Mouse (Mus musculus): ENCODE results near the gene Ipo7. TPM values are rescaled to one million over a fixed set of nuclear protein-coding genes. Genes with fewer than 3 reads are reported as not detected.

Gene Ipo7
- polyA plus RNA-seq, 1 experiment = 54.3 TPM

DNA sequence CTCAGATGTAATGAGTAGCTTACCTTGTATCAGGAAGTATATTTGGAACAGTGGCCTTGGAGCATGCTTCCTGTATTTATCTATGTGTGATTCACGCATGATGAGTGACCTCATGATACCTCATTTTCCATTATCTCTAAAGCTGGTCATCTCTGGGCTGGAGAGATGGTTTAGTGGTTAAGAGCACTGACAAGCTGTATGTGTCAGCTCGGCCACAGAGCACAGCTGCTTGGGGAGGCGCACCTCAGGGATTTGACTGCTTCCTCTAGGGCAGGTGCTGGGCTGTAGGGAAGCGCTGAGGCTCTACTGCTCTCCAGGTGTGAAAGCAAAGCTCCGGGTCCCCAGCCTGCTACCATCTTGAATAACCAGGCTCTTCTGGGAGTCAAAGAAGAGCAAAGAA lies 60.1 kb downstream of the Ipo7 start:
- TF ChIP-seq CTCF (IDR thresholded peaks at IDR 0.05; ENCODE audit: borderline replicate concordance, extremely low read depth, insufficient read depth, insufficient read length) (no peak), POLR2A (IDR thresholded peaks at IDR 0.05; ENCODE audit: borderline replicate concordance, extremely low read depth, insufficient read depth, insufficient read length, poor library complexity, severe bottlenecking) (no peak)
- no peak for DNase-seq (ENCODE audit: low read depth)

- TF ChIP-seq CTCF (IDR thresholded peaks at IDR 0.05; ENCODE audit: borderline replicate concordance, extremely low read depth, insufficient read depth, insufficient read length) (peak; percentile 58; the same call in 1 of the 2 replicates), POLR2A (IDR thresholded peaks at IDR 0.05; ENCODE audit: borderline replicate concordance, extremely low read depth, insufficient read depth, insufficient read length, poor library complexity, severe bottlenecking) (no peak)
These were observed 65.5 kb downstream of the Ipo7 start for GRCm38 (mm10) chr7:110083386-110084165.

DNA sequence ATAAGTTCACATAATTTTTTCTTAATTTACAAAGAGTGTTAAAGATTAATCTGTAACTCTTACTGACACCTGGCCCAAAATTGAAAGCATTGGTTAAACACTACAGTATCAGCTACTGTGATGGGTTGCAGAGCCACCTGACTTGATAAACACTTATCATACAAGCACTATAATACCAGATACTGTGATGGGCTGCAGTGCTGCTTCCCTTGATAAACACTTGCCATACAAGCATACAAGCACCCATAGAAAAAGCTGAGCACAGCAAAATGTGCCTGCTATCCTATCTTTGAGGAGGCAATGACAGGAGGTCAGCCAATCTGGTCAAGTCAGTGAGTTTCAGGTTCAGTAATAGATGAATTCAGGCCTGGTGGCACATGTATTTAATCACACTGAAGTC lies 67.1 kb downstream of the Ipo7 start:
- DNase-seq (ENCODE audit: low read depth) = no peak
- TF ChIP-seq CTCF (IDR thresholded peaks at IDR 0.05; ENCODE audit: borderline replicate concordance, extremely low read depth, insufficient read depth, insufficient read length) (no peak), POLR2A (IDR thresholded peaks at IDR 0.05; ENCODE audit: borderline replicate concordance, extremely low read depth, insufficient read depth, insufficient read length, poor library complexity, severe bottlenecking) (no peak)

More at GRCm38 (mm10) chr7:110083386-110084165, 65.5 kb downstream of the Ipo7 start:
- peak; percentile 85 for DNase-seq (ENCODE audit: low read depth)

DNA sequence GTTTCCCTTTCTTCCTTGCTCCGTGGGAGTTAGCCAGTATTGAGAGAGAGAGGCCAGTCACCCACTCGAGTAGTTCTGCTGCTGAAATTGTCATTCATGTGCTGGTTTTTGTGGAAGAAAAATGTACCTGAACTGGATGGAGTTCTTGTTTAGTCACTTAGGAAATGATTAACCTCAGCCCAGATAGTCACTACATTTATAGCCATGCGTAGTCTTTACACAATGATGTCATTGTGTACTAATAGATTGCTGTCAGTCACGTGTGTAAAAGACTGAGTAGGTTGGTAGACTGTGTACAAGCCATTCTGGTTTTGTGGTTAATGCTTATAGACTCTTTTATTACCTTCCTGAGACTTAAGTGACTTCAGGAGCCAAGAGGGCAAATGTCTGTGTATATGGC lies 69.8 kb downstream of the Ipo7 start:
- TF ChIP-seq CTCF (IDR thresholded peaks at IDR 0.05; ENCODE audit: borderline replicate concordance, extremely low read depth, insufficient read depth, insufficient read length) (no peak), POLR2A (IDR thresholded peaks at IDR 0.05; ENCODE audit: borderline replicate concordance, extremely low read depth, insufficient read depth, insufficient read length, poor library complexity, severe bottlenecking) (no peak)

DNA sequence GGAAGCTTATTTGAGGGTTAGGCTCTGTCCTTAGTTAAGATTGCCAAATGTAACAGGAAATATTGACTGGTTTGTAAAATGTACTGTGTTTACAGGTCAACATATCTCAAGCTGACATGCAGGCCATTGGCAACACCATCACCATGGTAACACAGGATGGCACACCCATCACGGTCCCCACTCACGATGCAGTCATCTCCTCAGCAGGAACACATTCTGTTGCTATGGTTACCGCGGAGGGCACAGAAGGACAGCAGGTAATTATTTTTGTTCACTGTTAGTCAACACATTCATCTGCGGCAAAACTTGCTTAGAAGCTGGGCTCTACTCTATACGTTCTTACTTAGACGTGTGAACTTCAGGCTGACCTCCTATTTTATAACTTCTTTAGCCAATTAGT lies 73.6 kb downstream of the Ipo7 start:
- TF ChIP-seq POLR2A (IDR thresholded peaks at IDR 0.05; ENCODE audit: borderline replicate concordance, extremely low read depth, insufficient read depth, insufficient read length, poor library complexity, severe bottlenecking) (no peak), CTCF (IDR thresholded peaks at IDR 0.05; ENCODE audit: borderline replicate concordance, extremely low read depth, insufficient read depth, insufficient read length) (no peak)
- peak; percentile 68 for DNase-seq (ENCODE audit: low read depth)

More for the DNA sequence above, 69.8 kb downstream of the Ipo7 start:
- DNase-seq (ENCODE audit: low read depth) = no peak

DNA sequence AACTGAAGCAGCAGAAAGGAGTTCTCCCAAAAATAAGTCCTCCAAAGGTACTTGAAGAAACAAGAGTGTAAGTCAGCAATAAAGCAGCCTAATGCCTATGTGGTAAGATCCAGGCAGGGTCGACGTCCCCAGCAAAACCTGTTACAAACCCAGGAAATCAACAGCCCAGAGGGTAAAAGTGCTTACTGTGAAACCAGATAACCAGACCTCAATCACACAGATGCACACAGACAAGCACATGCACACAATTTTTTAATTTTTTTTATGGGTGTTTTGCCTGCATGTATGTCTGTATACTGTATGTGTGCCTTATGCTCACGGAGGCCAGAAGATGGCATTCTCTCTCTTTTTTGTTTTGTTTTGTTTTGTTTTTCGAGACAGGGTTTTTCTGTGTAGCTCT lies 78.3 kb downstream of the Ipo7 start:
- no peak for TF ChIP-seq POLR2A (IDR thresholded peaks at IDR 0.05; ENCODE audit: borderline replicate concordance, extremely low read depth, insufficient read depth, insufficient read length, poor library complexity, severe bottlenecking)
- no peak for TF ChIP-seq CTCF (IDR thresholded peaks at IDR 0.05; ENCODE audit: borderline replicate concordance, extremely low read depth, insufficient read depth, insufficient read length)
- no peak for DNase-seq (ENCODE audit: low read depth)

DNA sequence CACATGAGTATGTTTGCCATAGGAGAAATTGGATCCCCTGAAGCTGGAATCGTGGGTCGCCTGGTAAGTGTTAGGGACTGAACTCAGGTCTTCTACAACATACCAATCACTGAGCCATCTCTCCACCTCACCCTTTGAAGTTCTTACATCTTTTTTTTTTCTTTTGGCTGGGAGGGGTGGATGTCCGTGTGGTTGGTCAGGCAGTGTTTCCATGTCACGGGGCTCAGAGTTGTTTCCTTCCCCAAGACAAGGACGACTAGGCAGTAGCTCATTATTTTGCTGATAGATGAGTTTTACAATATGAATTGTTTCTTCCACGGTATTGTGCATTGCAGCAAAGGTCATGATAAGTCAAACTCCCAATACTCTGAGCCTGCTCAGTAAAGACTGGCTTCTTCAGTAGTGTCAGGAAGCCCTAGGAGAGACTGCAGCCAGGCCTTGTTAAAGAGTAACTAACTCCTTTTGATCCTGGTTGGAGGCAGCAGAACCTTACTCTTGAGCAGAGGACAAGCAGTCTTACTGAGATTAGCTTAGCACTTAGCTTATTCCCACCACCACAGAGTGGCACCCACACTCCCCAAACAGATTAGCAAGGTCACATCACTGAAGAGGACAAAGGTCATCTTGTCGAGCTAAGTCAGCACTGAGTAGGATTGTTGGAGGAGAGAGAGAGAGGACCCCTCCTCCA lies 79.2 kb downstream of the Ipo7 start:
- TF ChIP-seq POLR2A (IDR thresholded peaks at IDR 0.05; ENCODE audit: borderline replicate concordance, extremely low read depth, insufficient read depth, insufficient read length, poor library complexity, severe bottlenecking) (no peak), CTCF (IDR thresholded peaks at IDR 0.05; ENCODE audit: borderline replicate concordance, extremely low read depth, insufficient read depth, insufficient read length) (no peak)

DNA sequence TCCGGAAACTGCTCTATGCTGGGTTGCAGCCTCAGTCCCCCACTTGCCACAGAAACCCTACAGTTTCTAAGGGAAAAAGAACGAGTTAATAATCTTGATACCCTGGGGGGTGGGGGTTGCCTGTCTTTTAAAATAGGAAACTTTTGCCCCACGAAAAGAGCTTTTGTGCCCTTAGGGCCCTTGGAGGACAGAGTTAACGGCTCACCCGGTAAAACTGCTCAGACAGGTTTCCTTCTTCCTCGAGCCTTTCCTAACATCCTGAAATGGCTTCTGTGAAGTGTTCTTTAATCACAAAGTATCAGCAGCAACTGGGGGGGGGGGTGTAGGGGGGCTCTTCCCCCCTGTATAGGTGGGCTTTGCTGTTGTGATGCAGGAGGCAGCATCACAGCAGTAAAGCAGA lies 82.8 kb downstream of the Ipo7 start:
- DNase-seq (ENCODE audit: low read depth) = no peak
- TF ChIP-seq CTCF (IDR thresholded peaks at IDR 0.05; ENCODE audit: borderline replicate concordance, extremely low read depth, insufficient read depth, insufficient read length) = no peak
- TF ChIP-seq POLR2A (IDR thresholded peaks at IDR 0.05; ENCODE audit: borderline replicate concordance, extremely low read depth, insufficient read depth, insufficient read length, poor library complexity, severe bottlenecking) = no peak

More for the DNA sequence above, 79.2 kb downstream of the Ipo7 start:
- DNase-seq (ENCODE audit: low read depth) = no peak

DNA sequence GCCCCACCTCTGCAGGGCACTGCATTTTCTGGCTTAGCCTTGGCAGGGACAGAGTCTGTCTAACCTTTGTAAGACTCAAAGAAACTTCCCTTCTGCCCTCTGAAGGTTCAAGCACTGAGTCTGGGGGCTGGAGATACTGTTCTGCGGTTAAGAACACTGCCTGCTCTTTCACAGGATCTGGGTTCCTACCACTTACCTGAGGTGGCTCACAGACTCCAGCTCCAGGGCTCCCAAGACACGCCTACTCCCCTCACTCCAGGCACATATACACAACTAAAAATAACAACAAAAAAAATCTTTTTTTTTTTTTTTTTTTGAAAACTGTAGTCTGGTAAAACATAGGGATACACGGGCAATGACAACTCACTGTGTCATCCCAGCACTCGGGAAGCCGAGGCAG lies 83.2 kb downstream of the Ipo7 start:
- DNase-seq (ENCODE audit: low read depth) = no peak
- TF ChIP-seq POLR2A (IDR thresholded peaks at IDR 0.05; ENCODE audit: borderline replicate concordance, extremely low read depth, insufficient read depth, insufficient read length, poor library complexity, severe bottlenecking) (no peak), CTCF (IDR thresholded peaks at IDR 0.05; ENCODE audit: borderline replicate concordance, extremely low read depth, insufficient read depth, insufficient read length) (no peak)

DNA sequence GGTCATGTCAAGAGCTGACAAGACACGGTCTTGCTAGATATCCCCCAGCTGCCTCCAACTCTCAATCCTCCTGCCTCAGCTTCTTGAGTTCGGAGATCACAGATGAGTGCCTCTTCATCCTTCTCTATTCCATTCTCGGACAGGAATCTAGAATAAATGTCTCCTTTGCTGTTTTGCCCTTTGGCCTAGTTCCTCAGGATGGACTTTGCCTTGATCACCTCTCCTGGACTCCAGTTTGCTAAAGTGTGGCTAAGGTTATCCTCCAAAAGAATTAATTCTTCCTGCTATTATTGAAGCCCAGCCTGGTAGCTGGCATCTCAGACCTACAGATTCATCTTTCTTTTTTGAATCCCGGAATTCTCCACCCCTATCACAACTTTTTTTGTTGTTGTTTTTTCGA lies 87.0 kb downstream of the Ipo7 start:
- TF ChIP-seq POLR2A (IDR thresholded peaks at IDR 0.05; ENCODE audit: borderline replicate concordance, extremely low read depth, insufficient read depth, insufficient read length, poor library complexity, severe bottlenecking) (no peak), CTCF (IDR thresholded peaks at IDR 0.05; ENCODE audit: borderline replicate concordance, extremely low read depth, insufficient read depth, insufficient read length) (no peak)
- DNase-seq (ENCODE audit: low read depth) = no peak

Other genes starting within 250 kb of the Ipo7 start
- 2.6 and 3.2 TPM in 2 replicates for gene Nrip3, start 236.2 kb upstream of the Ipo7 start, polyA plus RNA-seq (2012; rRNA removed)
- 0.35 and 1.5 TPM in 2 replicates for gene Scube2, start 152.6 kb upstream of the Ipo7 start, polyA plus RNA-seq (2012; rRNA removed)
- gene Dennd5a, start 57.8 kb upstream of the Ipo7 start, polyA plus RNA-seq (2012; rRNA removed) = 153 and 157 TPM in 2 replicates
- 47.2 and 52.4 TPM in 2 replicates for gene Tmem41b, start 31.3 kb upstream of the Ipo7 start, polyA plus RNA-seq (2012; rRNA removed)
- 24.1 and 25.2 TPM in 2 replicates for gene Zfp143, start 42.9 kb downstream of the Ipo7 start, polyA plus RNA-seq (2012; rRNA removed)
- 10.3 and 14.2 TPM in 2 replicates for gene Wee1, start 103.8 kb downstream of the Ipo7 start, polyA plus RNA-seq (2012; rRNA removed)
- gene Swap70, start 203.4 kb downstream of the Ipo7 start, polyA plus RNA-seq (2012; rRNA removed) = 5.5 and 7.5 TPM in 2 replicates